Mouse (Mus musculus) myocyte (in vitro differentiated cells): ENCODE data around the gene Kat7. TPM values are rescaled to one million over a fixed set of nuclear protein-coding genes. Genes with fewer than 3 reads are reported as not detected.
A peak's percentile ranks its signal among the peaks of the same experiment; 100 is the strongest.

Experiments
- H3K27me3 ChIP-seq: one replicate; pipeline ENCODE4 v1.6.1; 2011; ENCODE audit not compliant: control insufficient read depth, insufficient read depth, insufficient read length
- H3K36me3 ChIP-seq: one replicate; pipeline ENCODE4 v1.6.1; 2011; ENCODE audit not compliant: control insufficient read depth, insufficient read depth
- H3K4me2 ChIP-seq: one replicate; pipeline ENCODE4 v1.6.1; 2011; ENCODE audit warnings: low read depth, control low read depth
- H3K4me3 ChIP-seq: one replicate; pipeline ENCODE4 v1.5.1; 2011; ENCODE audit warnings: mild to moderate bottlenecking, control low read depth, moderate library complexity
- H3K79me2 ChIP-seq: one replicate; pipeline ENCODE4 v1.6.1; 2011; ENCODE audit not compliant: control insufficient read depth, insufficient read depth
- H3ac ChIP-seq: one replicate; pipeline ENCODE4 v1.6.1; 2011; ENCODE audit not compliant: control insufficient read depth, insufficient read length
- MYOD1 ChIP-seq, 3 experiments: IDR thresholded peaks; one replicate each; pipeline ENCODE4 v1.6.1; 2011; ENCODE audit warnings: control low read depth in 2 of 3, low read depth in 2 of 3, mild to moderate bottlenecking in 2 of 3, moderate library complexity in 1 of 3; ENCODE audit not compliant: insufficient read length in 2 of 3, control insufficient read depth in 1 of 3
- POLR2A ChIP-seq: IDR thresholded peaks from one replicate; pipeline ENCODE4 v1.6.1; 2011; ENCODE audit warnings: low read depth, mild to moderate bottlenecking, control low read depth, moderate library complexity; ENCODE audit not compliant: insufficient read length
- POLR2AphosphoS2 ChIP-seq: IDR thresholded peaks from one replicate; pipeline ENCODE4 v1.6.1; 2011; ENCODE audit warnings: low read depth, control low read depth; ENCODE audit not compliant: insufficient read length
- REST ChIP-seq: IDR thresholded peaks from one replicate; pipeline ENCODE4 v1.6.1; 2011; ENCODE audit warnings: mild to moderate bottlenecking, control low read depth, moderate library complexity; ENCODE audit not compliant: insufficient read depth, insufficient read length
- TCF12 ChIP-seq: IDR thresholded peaks from one replicate; pipeline ENCODE4 v1.6.1; 2011; ENCODE audit warnings: mild to moderate bottlenecking, control low read depth; ENCODE audit not compliant: poor library complexity, insufficient read depth, severe bottlenecking
- USF1 ChIP-seq: IDR thresholded peaks from one replicate; pipeline ENCODE4 v1.6.1; 2011; ENCODE audit warnings: low read depth, mild to moderate bottlenecking, control low read depth, moderate library complexity
- polyA plus RNA-seq: library from polyadenylated mRNA; unstranded; fragments of >200 nt; fragmentation: generic; extraction: Trizol; gene quantifications from one replicate; pipeline ENCODE4 v1.2.1, GENCODE M21; 2012; ENCODE audit warnings: missing spikeins

The Kat7 gene
- polyA plus RNA-seq, 1 experiment, result 52.2 TPM

- Histone ChIP-seq H3K27me3 (no peaks in the 10 kb centered on the region), H3ac (no peak overlapping the region), H3K36me3 (no peaks in the 10 kb centered on the region), H3K4me3 (no peak overlapping the region), H3K4me2 (peak overlapping the region; percentile 65), H3K79me2 (no peaks in the 10 kb centered on the region)
- TF ChIP-seq TCF12 (no peak), MYOD1 (IDR thresholded peaks at IDR 0.05; ENCODE audit: control insufficient read depth in 1 of 3, insufficient read length in 2 of 3, low read depth in 2 of 3) (no peak), POLR2AphosphoS2 (no peak), USF1 (no peak)
Measured at GRCm38 (mm10) chr11:95231688-95232328, 78.2 kb downstream of the Kat7 start.

- no peaks in the 10 kb centered on the region for H3K27me3 ChIP-seq
- H3K36me3 ChIP-seq, result no peaks in the 10 kb centered on the region
- TF ChIP-seq TCF12, result no peak
- no peak overlapping the region for H3K4me2 ChIP-seq
- no peak overlapping the region for H3ac ChIP-seq
- no peak overlapping the region for H3K4me3 ChIP-seq
- H3K79me2 ChIP-seq, result no peaks in the 10 kb centered on the region
Measured at GRCm38 (mm10) chr11:95227467-95227866, 82.6 kb downstream of the Kat7 start.

- Histone ChIP-seq H3ac (no peak overlapping the region), H3K27me3 (no peaks in the 10 kb centered on the region), H3K4me2 (no peak overlapping the region), H3K4me3 (no peak overlapping the region), H3K79me2 (no peaks in the 10 kb centered on the region), H3K36me3 (no peaks in the 10 kb centered on the region)
- TF ChIP-seq REST, result no peak
- TF ChIP-seq POLR2A, result no peak
Measured at GRCm38 (mm10) chr11:95225448-95225847, 84.6 kb downstream of the Kat7 start.

Other genes with a start within 250 kb of the Kat7 start
- 19.9 TPM for gene Itga3, start 233.4 kb downstream of the Kat7 start, polyA plus RNA-seq
- 6.3 TPM for gene Dlx3, start 190.1 kb downstream of the Kat7 start, polyA plus RNA-seq
- 0.49 TPM for gene Dlx4, start 164.0 kb downstream of the Kat7 start, polyA plus RNA-seq
- gene Tac4, start 48.7 kb downstream of the Kat7 start, polyA plus RNA-seq, result 8.3 TPM
- 9.7 TPM for gene Fam117a, start 26.8 kb upstream of the Kat7 start, polyA plus RNA-seq
- 66.7 TPM for gene Slc35b1, start 74.4 kb upstream of the Kat7 start, polyA plus RNA-seq
- 54.8 TPM for gene Spop, start 103.8 kb upstream of the Kat7 start, polyA plus RNA-seq
- 0.04 TPM for gene Nxph3, start 204.3 kb upstream of the Kat7 start, polyA plus RNA-seq